Mouse (Mus musculus) kidney, postnatal 25 days (tissue): ENCODE data around the gene Hebp1.
A peak's percentile ranks its signal among the peaks of the same experiment; 100 is the strongest.

Experiments
- DNase-seq, 2 experiments: peaks; one replicate each; pipeline ENCODE4 v3.0.0; 2021; ENCODE audit warnings: mixed read lengths in 2 of 2

Hebp1 gene

GRCm38 (mm10) chr6:135196707-135197106, 1.1 kb downstream of the Hebp1 start:
- no peak for DNase-seq

- DNase-seq = no peak
Measured at GRCm38 (mm10) chr6:135194907-135195306, 2.9 kb downstream of the Hebp1 start.

GRCm38 (mm10) chr6:135193733-135194132, 4.1 kb downstream of the Hebp1 start:
- no peak for DNase-seq

- no peak for DNase-seq
Measured at GRCm38 (mm10) chr6:135192993-135193392, 4.8 kb downstream of the Hebp1 start.

GRCm38 (mm10) chr6:135191906-135192305, 5.9 kb downstream of the Hebp1 start:
- DNase-seq = no peak

- DNase-seq = no peak
Measured at GRCm38 (mm10) chr6:135190122-135190521, 7.7 kb downstream of the Hebp1 start.

- no peak for DNase-seq
Measured at GRCm38 (mm10) chr6:135188629-135189028, 9.2 kb downstream of the Hebp1 start.

- DNase-seq = no peak
Measured at GRCm38 (mm10) chr6:135187076-135187917, 10.5 kb downstream of the Hebp1 start.

GRCm38 (mm10) chr6:135183961-135184360, 13.9 kb downstream of the Hebp1 start:
- DNase-seq = peak in 1 of 2 experiments; percentile 29

GRCm38 (mm10) chr6:135182925-135183324, 14.9 kb downstream of the Hebp1 start:
- no peak for DNase-seq

GRCm38 (mm10) chr6:135178599-135178998, 19.2 kb downstream of the Hebp1 start:
- no peak for DNase-seq

GRCm38 (mm10) chr6:135177271-135177670, 20.6 kb downstream of the Hebp1 start:
- no peak for DNase-seq

GRCm38 (mm10) chr6:135175014-135175413, 22.8 kb downstream of the Hebp1 start:
- DNase-seq = no peak

- no peak for DNase-seq
Measured at GRCm38 (mm10) chr6:135171736-135172135, 26.1 kb downstream of the Hebp1 start.

- no peak for DNase-seq
Measured at GRCm38 (mm10) chr6:135169246-135169645, 28.6 kb downstream of the Hebp1 start.

GRCm38 (mm10) chr6:135168471-135168870, 29.4 kb downstream of the Hebp1 start:
- DNase-seq = peak in 1 of 2 experiments; percentile 15

- peak; percentile 92 to 95 for DNase-seq
Measured at GRCm38 (mm10) chr6:135167380-135168311, 30.2 kb downstream of the Hebp1 start.

- no peak for DNase-seq
Measured at GRCm38 (mm10) chr6:135166712-135167111, 31.1 kb downstream of the Hebp1 start.

- DNase-seq = no peak
Measured at GRCm38 (mm10) chr6:135166262-135166661, 31.6 kb downstream of the Hebp1 start.

- no peak for DNase-seq
Measured at GRCm38 (mm10) chr6:135165706-135166105, 32.1 kb downstream of the Hebp1 start.

- peak; percentile 28 to 61 for DNase-seq
Measured at GRCm38 (mm10) chr6:135165191-135165590, 32.6 kb downstream of the Hebp1 start.

- no peak for DNase-seq
Measured at GRCm38 (mm10) chr6:135162861-135163260, 35.0 kb downstream of the Hebp1 start.

GRCm38 (mm10) chr6:135162311-135162710, 35.5 kb downstream of the Hebp1 start:
- no peak for DNase-seq

- no peak for DNase-seq
Measured at GRCm38 (mm10) chr6:135161356-135161755, 36.5 kb downstream of the Hebp1 start.
